Mouse (Mus musculus) forebrain, embryonic 12.5 days (tissue): Measurements from ENCODE around the gene Mpzl1. TPM values are rescaled to one million over a fixed set of nuclear protein-coding genes. Genes with fewer than 3 reads are reported as not detected.

ENCODE experiments used
- ATAC-seq: fragments of 200-750 bp; cut with Nextera tagmentation; 2 replicates; pipeline ENCODE4 v1.8.0; 2017; ENCODE audit warnings: moderate TSS enrichment; ENCODE audit not compliant: low FRiP score
- H3K27ac ChIP-seq: fragments of 300-500 bp; sonication (generic); 2 replicates; pipeline ENCODE4 v1.5.1; 2016; ENCODE audit warnings: mild to moderate bottlenecking
- H3K27me3 ChIP-seq: fragments of 300-500 bp; sonication (generic); 2 replicates; pipeline ENCODE4 v1.6.1; 2016; ENCODE audit warnings: mild to moderate bottlenecking
- H3K36me3 ChIP-seq: fragments of 300-500 bp; sonication (generic); replicated peaks from 2 replicates; pipeline ENCODE4 v1.6.1; 2016; ENCODE audit warnings: mild to moderate bottlenecking
- H3K4me1 ChIP-seq: fragments of 300-500 bp; sonication (generic); 2 replicates; pipeline ENCODE4 v1.6.1; 2016
- H3K4me2 ChIP-seq: fragments of 300-500 bp; sonication (generic); 2 replicates; pipeline ENCODE4 v1.6.1; 2016; ENCODE audit warnings: mild to moderate bottlenecking, moderate library complexity
- H3K4me3 ChIP-seq: fragments of 300-500 bp; sonication (generic); replicated peaks from 2 replicates; pipeline ENCODE4 v1.5.1; 2016; ENCODE audit warnings: mild to moderate bottlenecking
- H3K9ac ChIP-seq: fragments of 300-500 bp; sonication (generic); 2 replicates; pipeline ENCODE4 v1.6.1; 2016; ENCODE audit warnings: mild to moderate bottlenecking
- H3K9me3 ChIP-seq: fragments of 300-500 bp; sonication (generic); 2 replicates; pipeline ENCODE4 v1.6.1; 2016
- WGBS: fragments of 180-500 bp; shearing (Covaris S2); methylation state at CpG from one replicate; pipeline ENCODE4 v1.1.7; 2016; 5-methylcytosine and 5-hydroxymethylcytosine counted together
- polyA plus RNA-seq: library from polyadenylated mRNA; unstranded; fragments of >200 nt; fragmentation: Nextera tagmentation; extraction: Ambion mirVana; gene quantifications from 2 replicates; pipeline ENCODE4 v1.2.1, GENCODE M21; 2016

Gene Mpzl1
- polyA plus RNA-seq, 1 experiment from 2014 or later, result 125 TPM

DNA sequence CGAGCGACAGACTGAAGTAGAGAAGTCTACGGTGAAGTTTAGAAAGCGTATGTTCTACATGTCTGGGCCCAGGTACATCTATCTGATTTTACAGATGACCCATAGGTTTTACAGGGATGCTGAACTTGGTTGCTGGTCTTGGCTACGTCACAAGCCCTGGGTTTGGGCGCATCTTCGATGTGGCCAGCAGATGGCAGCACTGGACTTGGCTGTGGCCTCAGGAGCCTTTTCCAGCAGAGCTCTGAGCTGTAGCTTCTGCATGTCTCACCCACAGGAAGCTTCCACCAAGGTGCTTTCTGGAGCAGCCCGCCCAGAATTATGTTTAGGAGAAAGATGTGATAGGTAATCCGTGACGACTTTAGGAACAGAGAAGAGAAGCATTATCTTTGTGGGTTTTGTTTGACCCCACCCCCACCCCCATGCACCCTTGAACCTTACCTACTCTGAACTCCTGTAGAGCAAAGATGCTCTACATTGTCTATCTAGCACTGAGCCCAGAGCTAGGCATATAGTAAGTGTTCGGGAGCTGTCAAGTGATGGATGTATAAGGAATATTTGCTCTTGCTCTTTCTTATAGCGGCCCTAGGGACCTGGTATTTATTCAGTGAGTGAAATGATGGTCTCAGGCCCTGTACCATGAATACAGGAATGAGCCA lies 50.7 kb downstream of the Mpzl1 start:
- Histone ChIP-seq H3K9ac (no peak overlapping the region), H3K4me2 (no peak overlapping the region), H3K27me3 (no peaks in the 10 kb centered on the region), H3K4me1 (no peaks in the 10 kb centered on the region), H3K36me3 (no peaks in the 10 kb centered on the region), H3K9me3 (no peaks in the 10 kb centered on the region), H3K27ac (no peak overlapping the region), H3K4me3 (no peak overlapping the region)
- ATAC-seq, result peak; percentile 78
- WGBS, result 28% methylated on average over 12 of the region's 12 CpGs

GRCm38 (mm10) chr1:165581255-165581654 lies 53.1 kb downstream of the Mpzl1 start:
- no peak for ATAC-seq

GRCm38 (mm10) chr1:165579332-165579731 lies 55.0 kb downstream of the Mpzl1 start:
- Histone ChIP-seq H3K27me3 (no peaks in the 10 kb centered on the region), H3K4me1 (no peaks in the 10 kb centered on the region), H3K36me3 (no peaks in the 10 kb centered on the region), H3K9me3 (no peaks in the 10 kb centered on the region), H3K4me3 (no peak overlapping the region), H3K9ac (no peak overlapping the region), H3K27ac (no peak overlapping the region), H3K4me2 (no peak overlapping the region)
- 52% methylated on average over 5 of the region's 5 CpGs for WGBS
- ATAC-seq, result no peak

More at GRCm38 (mm10) chr1:165581255-165581654, 53.1 kb downstream of the Mpzl1 start:
- Histone ChIP-seq H3K27ac (no peak overlapping the region), H3K9ac (no peak overlapping the region), H3K36me3 (no peaks in the 10 kb centered on the region), H3K4me1 (no peaks in the 10 kb centered on the region), H3K4me2 (no peak overlapping the region), H3K4me3 (no peak overlapping the region), H3K27me3 (no peaks in the 10 kb centered on the region), H3K9me3 (no peaks in the 10 kb centered on the region)
- WGBS, result 93% methylated on average over 3 of the region's 3 CpGs

- no peak overlapping the region for H3K4me2 ChIP-seq
- H3K4me1 ChIP-seq, result no peaks in the 10 kb centered on the region
- H3K27ac ChIP-seq, result no peak overlapping the region
- H3K36me3 ChIP-seq, result no peaks in the 10 kb centered on the region
- ATAC-seq, result no peak
- H3K27me3 ChIP-seq, result no peaks in the 10 kb centered on the region
- no peak overlapping the region for H3K9ac ChIP-seq
- no peaks in the 10 kb centered on the region for H3K9me3 ChIP-seq
- WGBS, result 81% methylated on average over 9 of the region's 9 CpGs
- no peak overlapping the region for H3K4me3 ChIP-seq
Measured at GRCm38 (mm10) chr1:165576459-165577112, 57.8 kb downstream of the Mpzl1 start.

DNA sequence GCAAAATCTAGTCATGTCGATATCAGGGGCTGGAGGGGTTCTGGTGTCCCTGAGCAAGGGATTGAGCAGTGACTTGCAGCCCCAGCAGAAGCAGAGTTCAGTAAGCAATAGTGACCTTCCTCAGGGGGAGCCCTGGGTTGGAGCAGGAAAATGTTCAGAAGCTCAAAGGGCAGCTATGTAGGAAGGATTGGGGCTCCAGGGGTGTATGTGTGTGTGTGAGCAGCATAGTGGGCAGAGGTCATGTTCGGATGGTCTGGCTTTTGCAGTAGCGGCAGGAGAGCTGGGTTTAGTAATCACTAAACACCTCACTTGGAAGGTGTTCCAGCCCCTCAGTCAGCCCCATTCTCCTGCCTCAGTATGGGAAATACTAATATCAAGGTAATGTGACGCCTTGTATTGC lies 58.3 kb downstream of the Mpzl1 start:
- ATAC-seq, result no peak
- Histone ChIP-seq H3K9ac (no peak overlapping the region), H3K36me3 (no peaks in the 10 kb centered on the region), H3K4me1 (no peaks in the 10 kb centered on the region), H3K9me3 (no peaks in the 10 kb centered on the region), H3K27me3 (no peaks in the 10 kb centered on the region), H3K4me3 (no peak overlapping the region), H3K27ac (no peak overlapping the region), H3K4me2 (no peak overlapping the region)
- WGBS, result 86% methylated on average over 4 of the region's 4 CpGs

GRCm38 (mm10) chr1:165567466-165567865 lies 66.9 kb downstream of the Mpzl1 start:
- WGBS, result 77% methylated on average over 7 of the region's 7 CpGs
- no peak overlapping the region for H3K27ac ChIP-seq
- no peak overlapping the region for H3K4me2 ChIP-seq
- no peaks in the 10 kb centered on the region for H3K9me3 ChIP-seq
- no peak for ATAC-seq
- H3K36me3 ChIP-seq, result no peaks in the 10 kb centered on the region
- H3K4me3 ChIP-seq, result no peak overlapping the region
- H3K27me3 ChIP-seq, result no peaks in the 10 kb centered on the region
- no peak overlapping the region for H3K9ac ChIP-seq
- no peaks in the 10 kb centered on the region for H3K4me1 ChIP-seq

GRCm38 (mm10) chr1:165565283-165565682 lies 69.1 kb downstream of the Mpzl1 start:
- ATAC-seq, result no peak
- 91% methylated on average over 4 of the region's 4 CpGs for WGBS
- Histone ChIP-seq H3K4me2 (no peak overlapping the region), H3K36me3 (no peaks in the 10 kb centered on the region), H3K9me3 (no peaks in the 10 kb centered on the region), H3K9ac (no peak overlapping the region), H3K4me1 (no peaks in the 10 kb centered on the region), H3K4me3 (no peak overlapping the region), H3K27ac (no peak overlapping the region), H3K27me3 (no peaks in the 10 kb centered on the region)

GRCm38 (mm10) chr1:165559073-165559472 lies 75.3 kb downstream of the Mpzl1 start:
- H3K27me3 ChIP-seq, result no peaks in the 10 kb centered on the region
- no peaks in the 10 kb centered on the region for H3K36me3 ChIP-seq
- 95% methylated on average over 9 of the region's 9 CpGs for whole genome bisulfite sequencing
- H3K9ac ChIP-seq, result no peak overlapping the region
- ATAC-seq, result no peak
- H3K4me2 ChIP-seq, result no peak overlapping the region
- H3K9me3 ChIP-seq, result no peaks in the 10 kb centered on the region
- H3K4me1 ChIP-seq, result no peaks in the 10 kb centered on the region
- no peak overlapping the region for H3K4me3 ChIP-seq
- no peak overlapping the region for H3K27ac ChIP-seq

GRCm38 (mm10) chr1:165556711-165557110 lies 77.6 kb downstream of the Mpzl1 start:
- Histone ChIP-seq H3K27me3 (no peaks in the 10 kb centered on the region), H3K4me1 (no peaks in the 10 kb centered on the region), H3K4me2 (no peak overlapping the region), H3K36me3 (no peaks in the 10 kb centered on the region), H3K27ac (no peak overlapping the region), H3K4me3 (no peak overlapping the region), H3K9me3 (peaks cover 7% of the 10 kb centered on the region), H3K9ac (no peak overlapping the region)
- ATAC-seq, result no peak
- 73% methylated on average over 2 of the region's 2 CpGs for WGBS

Other genes with a start within 250 kb of the Mpzl1 start
- gene Dcaf6, start 174.1 kb downstream of the Mpzl1 start, polyA plus RNA-seq, result 8.8 and 9.9 TPM in 2 replicates
- gene Mpc2, start 173.9 kb downstream of the Mpzl1 start, polyA plus RNA-seq, result 126 and 128 TPM in 2 replicates
- 0.17 TPM in 2 replicates for gene Adcy10, start 149.4 kb downstream of the Mpzl1 start, polyA plus RNA-seq
- 6.7 and 8.1 TPM in 2 replicates for gene Rcsd1, start 75.2 kb upstream of the Mpzl1 start, polyA plus RNA-seq
- 26.3 and 27.2 TPM in 2 replicates for gene Creg1, start 129.2 kb upstream of the Mpzl1 start, polyA plus RNA-seq
- gene Cd247, start 154.1 kb upstream of the Mpzl1 start, polyA plus RNA-seq, result 1.1 and 2.4 TPM in 2 replicates